Mouse (Mus musculus): Measurements from ENCODE around the gene Trim14.

GRCm38 (mm10) chr4:46539167-46539566 lies 3.2 kb upstream of the Trim14 start:
- TF ChIP-seq GATA1 (IDR thresholded peaks at IDR 0.05; ENCODE audit: low read length) (no peak), TAL1 (IDR thresholded peaks at IDR 0.05; ENCODE audit: low read length) (no peak)
